Mouse (Mus musculus) heart, postnatal 0 days (tissue): ENCODE measurements around the gene Serpinb6b.

Experiments
- CTCF ChIP-seq: IDR thresholded peaks from 2 replicates; pipeline ENCODE4 v1.5.1; 2016; ENCODE audit warnings: antibody characterized with exemption, control low read depth, low read depth
- EP300 ChIP-seq: IDR thresholded peaks from 2 replicates; pipeline ENCODE4 v1.6.1; 2016; ENCODE audit warnings: antibody characterized with exemption, low read depth

DNA sequence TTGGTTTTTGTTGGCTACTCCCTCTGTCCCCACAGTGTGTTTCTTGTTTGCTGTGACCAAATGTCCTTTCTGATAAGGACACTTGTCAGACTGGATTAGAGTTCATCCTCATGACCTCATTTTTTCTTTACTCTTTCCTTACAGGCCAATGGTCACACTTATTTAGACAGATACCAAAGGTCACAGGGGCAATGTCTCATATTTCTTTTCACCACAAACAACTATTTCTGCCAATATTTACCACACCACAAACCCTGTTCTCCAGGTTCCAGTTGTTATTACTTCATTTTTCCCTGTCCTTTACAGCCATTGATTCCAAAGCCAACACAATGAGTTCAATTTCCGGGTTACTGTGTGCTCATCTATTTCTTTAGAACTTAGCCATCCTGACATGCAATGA is 4.6 kb downstream of the Serpinb6b start:
- TF ChIP-seq CTCF (no peak), EP300 (no peak)
